Mouse (Mus musculus) lung, postnatal 0 days (tissue): ENCODE results near the gene Tigd2.

Source experiments
- CTCF ChIP-seq: IDR thresholded peaks from 2 replicates; pipeline ENCODE4 v1.5.1; 2016; ENCODE audit warnings: antibody characterized with exemption, mild to moderate bottlenecking
- EP300 ChIP-seq: IDR thresholded peaks from 2 replicates; pipeline ENCODE4 v1.6.1; 2016; ENCODE audit warnings: antibody characterized with exemption, mild to moderate bottlenecking, control low read depth

GRCm38 (mm10) chr6:59168939-59169338 lies 39.7 kb upstream of the Tigd2 start:
- TF ChIP-seq CTCF (no peak), EP300 (no peak)
